Mouse (Mus musculus): ENCODE results near the gene Irf3.

- no peak for TF ChIP-seq POLR2A (IDR thresholded peaks at IDR 0.05; ENCODE audit: insufficient read depth, low read depth, low read length)
- TF ChIP-seq CTCF (IDR thresholded peaks at IDR 0.05; ENCODE audit: insufficient read depth, low read depth, low read length) = no peak
Measured at GRCm38 (mm10) chr7:45015344-45015956, 18.0 kb downstream of the Irf3 start.

All from olfactory bulb, adult 2 months (tissue).